Mouse (Mus musculus) B cell, adult (primary cell): ENCODE results near the gene Bcl2l11. TPM values are rescaled to one million over a fixed set of nuclear protein-coding genes. Genes with fewer than 3 reads are reported as not detected.

Experiments
- total RNA-seq: library from RNA; stranded (reverse); gene quantifications from 4 replicates; pipeline ENCODE4 v1.2.4, GENCODE M21; 2023; ENCODE audit not compliant: inconsistent age

Gene Bcl2l11
- 228 to 262 TPM (median 250 TPM) in 4 replicates for total RNA-seq

GRCm38 (mm10) chr2:128125635-128126470, at the start of gene Bcl2l11:
Bcl2l11 (plus strand) TSS chr2:128126038.

